Mouse (Mus musculus) forebrain, embryonic 11.5 days (tissue): Measurements from ENCODE around the gene M6pr. TPM values are rescaled to one million over a fixed set of nuclear protein-coding genes. Genes with fewer than 3 reads are reported as not detected.
A peak's percentile ranks its signal among the peaks of the same experiment; 100 is the strongest.

Experiments used
- ATAC-seq: fragments of 200-750 bp; cut with Nextera tagmentation; replicated peaks from 2 replicates; pipeline ENCODE4 v1.8.0; 2017; ENCODE audit warnings: moderate TSS enrichment; ENCODE audit not compliant: low FRiP score
- DNase-seq: peaks from one replicate; pipeline ENCODE4 v3.0.0-alpha.2; 2017; ENCODE audit warnings: low spot score
- H3K27ac ChIP-seq: fragments of 300-500 bp; sonication (generic); 2 replicates; pipeline ENCODE4 v1.5.1; 2014; ENCODE audit warnings: low read depth, low read length
- H3K27me3 ChIP-seq: fragments of 300-500 bp; sonication (generic); 2 replicates; pipeline ENCODE4 v1.6.1; 2014; ENCODE audit warnings: mild to moderate bottlenecking, low read length, mixed read lengths; ENCODE audit not compliant: control insufficient read depth, insufficient read depth
- H3K36me3 ChIP-seq: fragments of 300-500 bp; sonication (generic); 2 replicates; pipeline ENCODE4 v1.6.1; 2014; ENCODE audit warnings: mild to moderate bottlenecking, low read length, moderate library complexity, mixed read lengths; ENCODE audit not compliant: control insufficient read depth, insufficient read depth
- H3K4me1 ChIP-seq: fragments of 300-500 bp; sonication (generic); replicated peaks from 2 replicates; pipeline ENCODE4 v1.6.1; 2014; ENCODE audit warnings: low read length, mixed read lengths; ENCODE audit not compliant: control insufficient read depth, insufficient read depth
- H3K4me2 ChIP-seq: fragments of 300-500 bp; sonication (generic); 2 replicates; pipeline ENCODE4 v1.6.1; 2014; ENCODE audit warnings: low read depth, mild to moderate bottlenecking, low read length, moderate library complexity, mixed read lengths; ENCODE audit not compliant: severe bottlenecking
- H3K4me3 ChIP-seq: fragments of 300-500 bp; sonication (generic); 2 replicates; pipeline ENCODE4 v1.5.1; 2014; ENCODE audit warnings: low read depth, low read length
- H3K9ac ChIP-seq: fragments of 300-500 bp; sonication (generic); 2 replicates; pipeline ENCODE4 v1.6.1; 2014; ENCODE audit warnings: low read length
- H3K9me3 ChIP-seq: fragments of 300-500 bp; sonication (generic); 2 replicates; pipeline ENCODE4 v1.6.1; 2016; ENCODE audit warnings: low read length, mixed read lengths; ENCODE audit not compliant: control insufficient read depth
- WGBS: fragments of 180-500 bp; shearing (Covaris S2); extraction: QIAGEN DNeasy Blood & Tissue Kit; methylation state at CpG from one replicate; pipeline ENCODE4 v1.1.7; 2014; 5-methylcytosine and 5-hydroxymethylcytosine counted together
- polyA plus RNA-seq: library from polyadenylated mRNA; unstranded; fragments of >200 nt; fragmentation: Nextera tagmentation; extraction: Ambion mirVana; gene quantifications from 2 replicates; pipeline ENCODE4 v1.2.1, GENCODE M21; 2014

The M6pr gene
- polyA plus RNA-seq, 1 experiment from 2014 or later: 77.1 TPM

GRCm38 (mm10) chr6:122293796-122294195, 14.7 kb upstream of the M6pr start:
- no peak for ATAC-seq
- no peak overlapping the region for H3K4me3 ChIP-seq
- H3K9me3 ChIP-seq: no peaks in the 10 kb centered on the region
- no peak for DNase-seq
- WGBS: 87% methylated on average over 9 of the region's 9 CpGs
- no peak overlapping the region for H3K27ac ChIP-seq
- H3K4me1 ChIP-seq: no peaks in the 10 kb centered on the region
- H3K27me3 ChIP-seq: no peaks in the 10 kb centered on the region
- no peak overlapping the region for H3K4me2 ChIP-seq
- H3K9ac ChIP-seq: no peak overlapping the region
- H3K36me3 ChIP-seq: no peaks in the 10 kb centered on the region

GRCm38 (mm10) chr6:122294290-122294689, 14.2 kb upstream of the M6pr start:
- H3K9ac ChIP-seq: no peak overlapping the region
- no peak for ATAC-seq

GRCm38 (mm10) chr6:122295242-122295641, 13.3 kb upstream of the M6pr start:
- no peaks in the 10 kb centered on the region for H3K4me1 ChIP-seq
- H3K9me3 ChIP-seq: no peaks in the 10 kb centered on the region
- H3K27me3 ChIP-seq: no peaks in the 10 kb centered on the region
- WGBS: 55% methylated on average over 9 of the region's 9 CpGs
- H3K9ac ChIP-seq: no peak overlapping the region
- no peak overlapping the region for H3K4me2 ChIP-seq
- ATAC-seq (no peak), DNase-seq (no peak)
- H3K36me3 ChIP-seq: no peaks in the 10 kb centered on the region
- H3K27ac ChIP-seq: no peak overlapping the region
- no peak overlapping the region for H3K4me3 ChIP-seq

More at GRCm38 (mm10) chr6:122294290-122294689, 14.2 kb upstream of the M6pr start:
- H3K4me2 ChIP-seq: no peak overlapping the region
- no peaks in the 10 kb centered on the region for H3K27me3 ChIP-seq
- H3K4me1 ChIP-seq: no peaks in the 10 kb centered on the region
- 71% methylated on average over 3 of the region's 3 CpGs for WGBS
- H3K9me3 ChIP-seq: no peaks in the 10 kb centered on the region
- no peak for DNase-seq
- H3K27ac ChIP-seq: no peak overlapping the region
- no peaks in the 10 kb centered on the region for H3K36me3 ChIP-seq
- no peak overlapping the region for H3K4me3 ChIP-seq

- no peaks in the 10 kb centered on the region for H3K36me3 ChIP-seq
- DNase-seq (no peak), ATAC-seq (peak; percentile 45)
- H3K27me3 ChIP-seq: no peaks in the 10 kb centered on the region
- peak overlapping the region; percentile 74 for H3K9ac ChIP-seq
- no peak overlapping the region for H3K27ac ChIP-seq
- H3K4me1 ChIP-seq: no peaks in the 10 kb centered on the region
- H3K4me2 ChIP-seq: peak overlapping the region; percentile 66
- H3K4me3 ChIP-seq: peak overlapping the region; percentile 41
- H3K9me3 ChIP-seq: no peaks in the 10 kb centered on the region
- 38% methylated on average over 3 of the region's 3 CpGs for WGBS
Observed at GRCm38 (mm10) chr6:122296918-122297278, 11.6 kb upstream of the M6pr start.

- peak; percentile 77 for ATAC-seq
- DNase-seq: peak; percentile 75
- H3K27ac ChIP-seq: peak overlapping the region; percentile 34; the same call in 1 of the 2 replicates
- peak overlapping the region; percentile 74 for H3K9ac ChIP-seq
- H3K9me3 ChIP-seq: no peaks in the 10 kb centered on the region
- peak overlapping the region; percentile 66 for H3K4me2 ChIP-seq
- no peaks in the 10 kb centered on the region for H3K36me3 ChIP-seq
- H3K4me3 ChIP-seq: peak overlapping the region; percentile 41
- 6% methylated on average over 25 of the region's 25 CpGs for WGBS
- no peaks in the 10 kb centered on the region for H3K27me3 ChIP-seq
- H3K4me1 ChIP-seq: no peaks in the 10 kb centered on the region
Observed at GRCm38 (mm10) chr6:122297279-122298222, 11.0 kb upstream of the M6pr start.

GRCm38 (mm10) chr6:122298223-122298609, 10.3 kb upstream of the M6pr start:
- DNase-seq: no peak
- Histone ChIP-seq H3K9me3 (no peaks in the 10 kb centered on the region), H3K9ac (no peak overlapping the region), H3K27me3 (no peaks in the 10 kb centered on the region), H3K4me2 (no peak overlapping the region; the same call in 1 of the 2 replicates), H3K4me3 (no peak overlapping the region), H3K4me1 (no peaks in the 10 kb centered on the region), H3K36me3 (no peaks in the 10 kb centered on the region), H3K27ac (no peak overlapping the region)
- peak; percentile 16; the same call in 1 of the 2 replicates for ATAC-seq
- WGBS: 54% methylated on average over 4 of the region's 4 CpGs

- Histone ChIP-seq H3K27me3 (no peaks in the 10 kb centered on the region), H3K4me1 (no peaks in the 10 kb centered on the region), H3K36me3 (no peaks in the 10 kb centered on the region), H3K9me3 (no peaks in the 10 kb centered on the region), H3K4me2 (no peak overlapping the region), H3K4me3 (no peak overlapping the region), H3K9ac (no peak overlapping the region), H3K27ac (no peak overlapping the region)
- ATAC-seq (no peak), DNase-seq (no peak)
- WGBS: 75% methylated on average over 3 of the region's 3 CpGs
Observed at GRCm38 (mm10) chr6:122299621-122300133, 8.8 kb upstream of the M6pr start.

GRCm38 (mm10) chr6:122302121-122302520, 6.4 kb upstream of the M6pr start:
- Histone ChIP-seq H3K4me2 (no peak overlapping the region), H3K27ac (no peak overlapping the region), H3K36me3 (no peaks in the 10 kb centered on the region), H3K9ac (no peak overlapping the region), H3K27me3 (no peaks in the 10 kb centered on the region), H3K4me1 (no peaks in the 10 kb centered on the region), H3K4me3 (no peak overlapping the region), H3K9me3 (no peaks in the 10 kb centered on the region)
- no peak for DNase-seq
- ATAC-seq: no peak
- 71% methylated on average over 1 of the region's 1 CpGs for WGBS
